Mouse (Mus musculus) liver, embryonic 14.5 days (tissue): ENCODE measurements at regions not wholly inside any gene's neighbourhood (a gene's known extent, or its start where the extent isn't known, plus 50 kb on each side); places are given as distances from the start of the nearest gene placed in this dataset.

ENCODE experiments used
- ATAC-seq: fragments of 200-750 bp; cut with Nextera tagmentation; 2 replicates; pipeline ENCODE4 v1.8.0; 2017; ENCODE audit warnings: moderate number of reproducible peaks, mild to moderate bottlenecking, moderate library complexity; ENCODE audit not compliant: insufficient read depth
- DNase-seq, 3 experiments: peaks; one replicate each; pipeline ENCODE4 v3.0.0-alpha.2; 2012 to 2013; ENCODE audit warnings: low read depth in 3 of 3, low spot score in 3 of 3
- H3K27ac ChIP-seq: fragments of 300-500 bp; sonication (generic); 2 replicates; pipeline ENCODE4 v1.5.1; 2014; ENCODE audit warnings: moderate library complexity, mild to moderate bottlenecking, control low read depth, inconsistent platforms
- H3K27me3 ChIP-seq: fragments of 300-500 bp; sonication (generic); 2 replicates; pipeline ENCODE4 v1.6.1; 2014; ENCODE audit warnings: mild to moderate bottlenecking, low read length, moderate library complexity; ENCODE audit not compliant: control insufficient read depth, insufficient read depth
- H3K36me3 ChIP-seq: fragments of 300-500 bp; sonication (generic); replicated peaks from 2 replicates; pipeline ENCODE4 v1.6.1; 2014; ENCODE audit warnings: low read depth; ENCODE audit not compliant: control insufficient read depth, insufficient read depth
- H3K4me1 ChIP-seq, 2 experiments: fragments of 200-500 bp in 1 of 2; fragments of 300-500 bp in 1 of 2; sonication (generic) in 1 of 2; replicated peaks; 2 replicates each; pipeline ENCODE4 v1.6.1; 2012 to 2014; ENCODE audit warnings: antibody characterized with exemption in 1 of 2, inconsistent platforms in 1 of 2, low read length in 1 of 2; ENCODE audit not compliant: control insufficient read depth in 2 of 2, insufficient read depth in 2 of 2
- H3K4me2 ChIP-seq: fragments of 300-500 bp; sonication (generic); 2 replicates; pipeline ENCODE4 v1.6.1; 2014; ENCODE audit warnings: low read depth, mild to moderate bottlenecking, control low read depth, moderate library complexity
- H3K4me3 ChIP-seq, 2 experiments: fragments of 200-500 bp in 1 of 2; fragments of 300-500 bp in 1 of 2; sonication (generic) in 1 of 2; 2 replicates each; pipeline ENCODE4 v1.5.1; 2012 to 2014; ENCODE audit warnings: low read depth in 2 of 2, low read length in 2 of 2, mild to moderate bottlenecking in 2 of 2, control low read depth in 1 of 2, inconsistent platforms in 1 of 2, moderate library complexity in 1 of 2; ENCODE audit not compliant: insufficient read depth in 1 of 2
- H3K9ac ChIP-seq: fragments of 300-500 bp; sonication (generic); replicated peaks from 2 replicates; pipeline ENCODE4 v1.6.1; 2014; ENCODE audit warnings: mild to moderate bottlenecking, control low read depth, moderate library complexity
- H3K9me3 ChIP-seq: fragments of 300-500 bp; sonication (generic); 2 replicates; pipeline ENCODE4 v1.6.1; 2016; ENCODE audit warnings: low read length, mixed read lengths; ENCODE audit not compliant: control insufficient read depth
- CTCF ChIP-seq: IDR thresholded peaks from 2 replicates; pipeline ENCODE4 v1.5.1; 2016; ENCODE audit warnings: antibody characterized with exemption, low read depth, control low read depth
- EP300 ChIP-seq: IDR thresholded peaks from 2 replicates; pipeline ENCODE4 v1.6.1; 2016; ENCODE audit warnings: antibody characterized with exemption, low read depth
- WGBS: fragments of 180-500 bp; shearing (Covaris S2); extraction: QIAGEN DNeasy Blood & Tissue Kit; methylation state at CpG from one replicate; pipeline ENCODE4 v1.1.7; 2014; ENCODE audit not compliant: insufficient replicate concordance; 5-methylcytosine and 5-hydroxymethylcytosine counted together

- ATAC-seq: no peak
- WGBS: 49% methylated on average over 12 of the region's 12 CpGs
Observed at GRCm38 (mm10) chr9:118323796-118324195, 154.2 kb upstream of the Eomes start.

GRCm38 (mm10) chr9:118326656-118327055, 151.4 kb upstream of the Eomes start:
- WGBS: 62% methylated on average over 9 of the region's 9 CpGs
- Histone ChIP-seq H3K9me3 (no peaks in the 10 kb centered on the region), H3K4me3 (no peak overlapping the region), H3K27me3 (no peaks in the 10 kb centered on the region), H3K36me3 (no peaks in the 10 kb centered on the region), H3K27ac (no peak overlapping the region), H3K4me2 (no peak overlapping the region), H3K4me1 (no peaks in the 10 kb centered on the region), H3K9ac (no peak overlapping the region)
- DNase-seq (no peak), ATAC-seq (no peak)
- TF ChIP-seq EP300 (no peak), CTCF (no peak)

More at GRCm38 (mm10) chr9:118323796-118324195, 154.2 kb upstream of the Eomes start:
- H3K4me1 ChIP-seq: no peaks in the 10 kb centered on the region
- H3K27me3 ChIP-seq: no peaks in the 10 kb centered on the region
- H3K36me3 ChIP-seq: no peaks in the 10 kb centered on the region
- H3K9me3 ChIP-seq: no peaks in the 10 kb centered on the region
- no peak overlapping the region for H3K4me3 ChIP-seq
- no peak overlapping the region for H3K4me2 ChIP-seq
- H3K9ac ChIP-seq: no peak overlapping the region
- H3K27ac ChIP-seq: no peak overlapping the region
- TF ChIP-seq CTCF (no peak), EP300 (no peak)
- no peak for DNase-seq

- Histone ChIP-seq H3K4me1 (no peaks in the 10 kb centered on the region), H3K27me3 (no peaks in the 10 kb centered on the region), H3K4me2 (no peak overlapping the region), H3K4me3 (no peak overlapping the region), H3K9ac (no peak overlapping the region), H3K36me3 (no peaks in the 10 kb centered on the region), H3K9me3 (no peaks in the 10 kb centered on the region), H3K27ac (no peak overlapping the region)
- ATAC-seq (no peak), DNase-seq (no peak)
- TF ChIP-seq EP300 (no peak), CTCF (no peak)
- WGBS: 58% methylated on average over 6 of the region's 6 CpGs
Observed at GRCm38 (mm10) chr9:118327904-118328303, 150.1 kb upstream of the Eomes start.

GRCm38 (mm10) chr9:118341401-118341800, 136.6 kb upstream of the Eomes start:
- TF ChIP-seq EP300 (no peak), CTCF (no peak)
- Histone ChIP-seq H3K4me2 (no peak overlapping the region), H3K9ac (no peak overlapping the region), H3K27ac (no peak overlapping the region), H3K4me3 (no peak overlapping the region), H3K9me3 (no peaks in the 10 kb centered on the region), H3K36me3 (no peaks in the 10 kb centered on the region), H3K27me3 (no peaks in the 10 kb centered on the region), H3K4me1 (no peaks in the 10 kb centered on the region)
- DNase-seq: no peak
- WGBS: 46% methylated on average over 12 of the region's 12 CpGs
- no peak for ATAC-seq

GRCm38 (mm10) chr9:118354911-118355310, 123.1 kb upstream of the Eomes start:
- Histone ChIP-seq H3K27me3 (no peaks in the 10 kb centered on the region), H3K4me3 (no peak overlapping the region), H3K9me3 (no peaks in the 10 kb centered on the region), H3K4me1 (no peaks in the 10 kb centered on the region), H3K36me3 (no peaks in the 10 kb centered on the region), H3K27ac (no peak overlapping the region), H3K4me2 (no peak overlapping the region), H3K9ac (no peak overlapping the region)
- no peak for ATAC-seq
- WGBS: 68% methylated on average over 10 of the region's 10 CpGs
- TF ChIP-seq CTCF (no peak), EP300 (no peak)
- no peak for DNase-seq

GRCm38 (mm10) chr9:118357406-118357805, 120.6 kb upstream of the Eomes start:
- WGBS: 74% methylated on average over 8 of the region's 8 CpGs
- H3K27ac ChIP-seq: no peak overlapping the region
- TF ChIP-seq EP300: no peak
- TF ChIP-seq CTCF: no peak
- H3K4me1 ChIP-seq: no peaks in the 10 kb centered on the region
- H3K36me3 ChIP-seq: no peaks in the 10 kb centered on the region
- no peak overlapping the region for H3K9ac ChIP-seq
- H3K4me2 ChIP-seq: no peak overlapping the region
- H3K9me3 ChIP-seq: no peaks in the 10 kb centered on the region
- no peak for ATAC-seq
- H3K27me3 ChIP-seq: no peaks in the 10 kb centered on the region
- no peak for DNase-seq
- no peak overlapping the region for H3K4me3 ChIP-seq
